Mouse (Mus musculus) heart, embryonic 14.5 days (tissue): Measurements from ENCODE around the gene Slc31a2. TPM values are rescaled to one million over a fixed set of nuclear protein-coding genes. Genes with fewer than 3 reads are reported as not detected.

Experiments
- ATAC-seq: fragments of 200-750 bp; cut with Nextera tagmentation; 2 replicates; pipeline ENCODE4 v1.8.0; 2017; ENCODE audit warnings: low read depth, moderate TSS enrichment; ENCODE audit not compliant: insufficient number of reproducible peaks, insufficient read depth, low FRiP score
- H3K27ac ChIP-seq, 2 experiments: fragments of 200-500 bp in 1 of 2; fragments of 300-500 bp in 1 of 2; sonication (generic) in 1 of 2; replicated peaks in 1 of 2; 2 replicates each; pipeline ENCODE4 v1.5.1; 2012 to 2014; ENCODE audit warnings: low read depth in 2 of 2, low read length in 2 of 2, control low read depth in 1 of 2, mild to moderate bottlenecking in 1 of 2, mixed read lengths in 1 of 2; ENCODE audit not compliant: control insufficient read depth in 1 of 2, insufficient read depth in 1 of 2
- H3K27me3 ChIP-seq: fragments of 300-500 bp; sonication (generic); 2 replicates; pipeline ENCODE4 v1.6.1; 2014; ENCODE audit warnings: mild to moderate bottlenecking, low read length, control low read depth; ENCODE audit not compliant: control insufficient read depth, insufficient read depth
- H3K36me3 ChIP-seq: fragments of 300-500 bp; sonication (generic); 2 replicates; pipeline ENCODE4 v1.6.1; 2014; ENCODE audit warnings: mild to moderate bottlenecking, control low read depth, low read length, mixed read lengths; ENCODE audit not compliant: control insufficient read depth, insufficient read depth
- H3K4me1 ChIP-seq, 2 experiments: fragments of 200-500 bp in 1 of 2; fragments of 300-500 bp in 1 of 2; sonication (generic) in 1 of 2; 2 replicates each; pipeline ENCODE4 v1.6.1; 2012 to 2014; ENCODE audit warnings: low read length in 2 of 2, control low read depth in 1 of 2, mixed read lengths in 1 of 2; ENCODE audit not compliant: control insufficient read depth in 2 of 2, insufficient read depth in 2 of 2
- H3K4me2 ChIP-seq: fragments of 300-500 bp; sonication (generic); 2 replicates; pipeline ENCODE4 v1.6.1; 2014; ENCODE audit warnings: mild to moderate bottlenecking, low read length
- H3K4me3 ChIP-seq, 2 experiments: fragments of 200-500 bp in 1 of 2; fragments of 300-500 bp in 1 of 2; sonication (generic) in 1 of 2; 2 replicates each; pipeline ENCODE4 v1.5.1; 2012 to 2014; ENCODE audit warnings: low read length in 2 of 2, mild to moderate bottlenecking in 2 of 2, control low read depth in 1 of 2, low read depth in 1 of 2, moderate library complexity in 1 of 2; ENCODE audit not compliant: control insufficient read depth in 1 of 2, insufficient read depth in 1 of 2
- H3K9ac ChIP-seq: fragments of 300-500 bp; sonication (generic); 2 replicates; pipeline ENCODE4 v1.6.1; 2014; ENCODE audit warnings: mild to moderate bottlenecking, low read length
- H3K9me3 ChIP-seq: fragments of 300-500 bp; sonication (generic); 2 replicates; pipeline ENCODE4 v1.6.1; 2016; ENCODE audit warnings: low read length, control low read depth; ENCODE audit not compliant: control insufficient read depth
- WGBS: fragments of 180-500 bp; shearing (Covaris S2); extraction: QIAGEN DNeasy Blood & Tissue Kit; methylation state at CpG from one replicate; pipeline ENCODE4 v1.1.7; 2014; 5-methylcytosine and 5-hydroxymethylcytosine counted together
- polyA plus RNA-seq: library from polyadenylated mRNA; unstranded; fragments of >200 nt; fragmentation: Nextera tagmentation; extraction: Ambion mirVana; gene quantifications from 2 replicates; pipeline ENCODE4 v1.2.1, GENCODE M21; 2014

Slc31a2 gene
- polyA plus RNA-seq, 1 experiment from 2014 or later: 20.7 TPM

GRCm38 (mm10) chr4:62282969-62283368, 20.6 kb downstream of the Slc31a2 start:
- peaks cover 7 to 11% of the 10 kb centered on the region in 2 experiments for H3K4me1 ChIP-seq
- H3K9ac ChIP-seq: no peak overlapping the region
- no peak for ATAC-seq
- no peaks in the 10 kb centered on the region for H3K9me3 ChIP-seq
- H3K36me3 ChIP-seq: no peaks in the 10 kb centered on the region
- H3K4me2 ChIP-seq: no peak overlapping the region
- WGBS: 87% methylated on average over 7 of the region's 7 CpGs
- H3K27ac ChIP-seq: no peak overlapping the region
- no peaks in the 10 kb centered on the region for H3K27me3 ChIP-seq
- H3K4me3 ChIP-seq: no peak overlapping the region

- Histone ChIP-seq H3K27me3 (no peaks in the 10 kb centered on the region), H3K9ac (peak overlapping the region; percentile 82; the same call in 1 of the 2 replicates), H3K4me2 (peak overlapping the region; percentile 79; the same call in 1 of the 2 replicates), H3K4me1 (peaks cover 15 to 18% of the 10 kb centered on the region in 2 experiments), H3K27ac (no peak overlapping the region), H3K36me3 (peaks cover 5% of the 10 kb centered on the region; the same call in 1 of the 2 replicates), H3K9me3 (no peaks in the 10 kb centered on the region), H3K4me3 (peak overlapping the region in 1 of 2 experiments; percentile 82; a peak in 1 of 4 replicates)
- 73% methylated on average over 8 of the region's 8 CpGs for WGBS
- no peak for ATAC-seq
Measured at GRCm38 (mm10) chr4:62285576-62285975, 23.2 kb downstream of the Slc31a2 start.

GRCm38 (mm10) chr4:62286257-62286991, 24.1 kb downstream of the Slc31a2 start:
- WGBS: 0% methylated on average over 52 of the region's 55 CpGs
- H3K4me2 ChIP-seq: peak overlapping the region; percentile 79

GRCm38 (mm10) chr4:62286992-62287900, 24.9 kb downstream of the Slc31a2 start:
- H3K9me3 ChIP-seq: no peaks in the 10 kb centered on the region
- H3K36me3 ChIP-seq: peaks cover 5% of the 10 kb centered on the region; the same call in 1 of the 2 replicates
- ATAC-seq: 0 out of 2 replicates have a peak, but pooled peaks have one; percentile 37
- peak overlapping the region; percentile 82 to 88 for H3K4me3 ChIP-seq
- H3K27ac ChIP-seq: peak overlapping the region; percentile 71 to 84
- H3K9ac ChIP-seq: peak overlapping the region; percentile 82
- WGBS: 9% methylated on average over 12 of the region's 12 CpGs
- H3K27me3 ChIP-seq: no peaks in the 10 kb centered on the region
- peak overlapping the region; percentile 79 for H3K4me2 ChIP-seq
- peaks cover 15 to 18% of the 10 kb centered on the region in 2 experiments for H3K4me1 ChIP-seq

More at GRCm38 (mm10) chr4:62286257-62286991, 24.1 kb downstream of the Slc31a2 start:
- H3K27me3 ChIP-seq: no peaks in the 10 kb centered on the region
- peak overlapping the region; percentile 82 for H3K9ac ChIP-seq
- peaks cover 15 to 18% of the 10 kb centered on the region in 2 experiments for H3K4me1 ChIP-seq
- H3K4me3 ChIP-seq: peak overlapping the region; percentile 82 to 88
- peaks cover 5% of the 10 kb centered on the region; the same call in 1 of the 2 replicates for H3K36me3 ChIP-seq
- H3K9me3 ChIP-seq: no peaks in the 10 kb centered on the region
- peak overlapping the region; percentile 76 to 84 for H3K27ac ChIP-seq
- ATAC-seq: peak; percentile 84

GRCm38 (mm10) chr4:62289226-62289625, 26.9 kb downstream of the Slc31a2 start:
- Histone ChIP-seq H3K4me1 (peaks cover 15 to 18% of the 10 kb centered on the region in 2 experiments), H3K4me2 (no peak overlapping the region), H3K27ac (no peak overlapping the region), H3K4me3 (no peak overlapping the region), H3K9ac (no peak overlapping the region), H3K9me3 (no peaks in the 10 kb centered on the region), H3K36me3 (peaks cover 18% of the 10 kb centered on the region), H3K27me3 (no peaks in the 10 kb centered on the region)
- ATAC-seq: no peak
- WGBS: 58% methylated on average over 7 of the region's 7 CpGs

- H3K4me2 ChIP-seq: no peak overlapping the region
- no peak for ATAC-seq
- WGBS: 90% methylated on average over 9 of the region's 9 CpGs
- H3K27ac ChIP-seq: no peak overlapping the region
- no peaks in the 10 kb centered on the region for H3K27me3 ChIP-seq
- no peak overlapping the region for H3K9ac ChIP-seq
- peaks cover 15 to 18% of the 10 kb centered on the region in 2 experiments for H3K4me1 ChIP-seq
- no peak overlapping the region for H3K4me3 ChIP-seq
- peaks cover 34% of the 10 kb centered on the region for H3K36me3 ChIP-seq
- no peaks in the 10 kb centered on the region for H3K9me3 ChIP-seq
Measured at GRCm38 (mm10) chr4:62290816-62291505, 28.6 kb downstream of the Slc31a2 start.
